12 mouse cellular contexts compared by ENCODE assay signal in genomic region chr7:117510113-117510512, GRCm38 (mm10).
DNase-seq lines count a peak whose midpoint lies in the region; ATAC-seq lines count a peak whose summit lies in the region.
"Had no signal": no experiment of that assay in that cellular context is flagged by ENCODE, and none has a peak within 500 bp of the region (broad histone marks: within the 10 kb centered on the region; RNA-seq: fewer than 3 reads in every experiment).

No protein-coding gene starts in this region.

- no peaks in the 10 kb centered on the region for H3K9me3 ChIP-seq in heart, embryonic 15.5 days (replicated peaks)
- H3K9me3 ChIP-seq: neural tube, embryonic 13.5 days had no signal

- ATAC-seq in heart, embryonic 15.5 days (replicated peaks; ENCODE audit: insufficient number of reproducible peaks, insufficient read depth, low FRiP score, low read depth), result peak; percentile 16; the same call in 1 of the 2 replicates
- ATAC-seq: activated CD4-positive, CD25-positive, alpha-beta regulatory T cell, adult 4 months had no signal

- no peak overlapping the region for H3K4me2 ChIP-seq in heart, embryonic 15.5 days
- H3K4me2 ChIP-seq: neural tube, embryonic 13.5 days had no signal

- H3K9ac ChIP-seq in heart, embryonic 15.5 days, result no peak overlapping the region
- H3K9ac ChIP-seq: neural tube, embryonic 13.5 days had no signal

- DNase-seq in heart, postnatal 10 days, result no peak
- DNase-seq in ovary, adult 18-20 months (ENCODE audit: low spot score), result peak; percentile 34
- DNase-seq in ovary, postnatal 14 days (ENCODE audit: low spot score), result no peak
- peak; percentile 39 to 44 for DNase-seq in kidney, adult 8-10 months
- peak; percentile 76 for DNase-seq in testis, postnatal 10 days (ENCODE audit: low spot score)
- DNase-seq in thymus, postnatal 0 days (ENCODE audit: low spot score), result no peak
- no peak for DNase-seq in spleen, postnatal 4 days (ENCODE audit: low spot score in 2 of 2)
- DNase-seq: lung, postnatal 36 days had no signal

- no peaks in the 10 kb centered on the region for H3K36me3 ChIP-seq in heart, embryonic 15.5 days
- H3K36me3 ChIP-seq: neural tube, embryonic 13.5 days had no signal

- intact Hi-C loops in heart, postnatal 10 days (cut with DNase I), result no loop called here

- no peaks in the 10 kb centered on the region for H3K27me3 ChIP-seq in heart, embryonic 15.5 days
- H3K27me3 ChIP-seq: neural tube, embryonic 13.5 days had no signal

- peaks cover 18% of the 10 kb centered on the region for H3K4me1 ChIP-seq in heart, embryonic 15.5 days (replicated peaks)

- H3K27ac ChIP-seq in heart, embryonic 15.5 days, result no peak overlapping the region
- H3K27ac ChIP-seq: neural tube, embryonic 13.5 days; stomach, postnatal 0 days had no signal

- 67% methylated on average over 2 of the region's 2 CpGs for WGBS in heart, embryonic 15.5 days

- H3K4me3 ChIP-seq in heart, embryonic 15.5 days, result no peak overlapping the region
- H3K4me3 ChIP-seq: neural tube, embryonic 13.5 days had no signal

Comparison
In these comparisons a context has a peak if more than half of its experiments do, and no peak if none do; other contexts are left out.
1. DNase-seq: peak in ovary, adult 18-20 months (single experiment), kidney, adult 8-10 months (2 of 2) and testis, postnatal 10 days (single experiment); none in heart, postnatal 10 days (0 of 2), ovary, postnatal 14 days (single experiment), thymus, postnatal 0 days (single experiment) and spleen, postnatal 4 days (0 of 2).